Mouse (Mus musculus) kidney, adult 11 months (tissue): ENCODE data around the gene Glipr1.
"Not testable (repeated sequence)": the region's sequence is repeated elsewhere in the genome, so short reads cannot be mapped to it uniquely, and the experiment has no call there.

Experiments used
- DNase-seq: peaks from one replicate; pipeline ENCODE4 v3.0.0; 2022

Glipr1 gene

DNA sequence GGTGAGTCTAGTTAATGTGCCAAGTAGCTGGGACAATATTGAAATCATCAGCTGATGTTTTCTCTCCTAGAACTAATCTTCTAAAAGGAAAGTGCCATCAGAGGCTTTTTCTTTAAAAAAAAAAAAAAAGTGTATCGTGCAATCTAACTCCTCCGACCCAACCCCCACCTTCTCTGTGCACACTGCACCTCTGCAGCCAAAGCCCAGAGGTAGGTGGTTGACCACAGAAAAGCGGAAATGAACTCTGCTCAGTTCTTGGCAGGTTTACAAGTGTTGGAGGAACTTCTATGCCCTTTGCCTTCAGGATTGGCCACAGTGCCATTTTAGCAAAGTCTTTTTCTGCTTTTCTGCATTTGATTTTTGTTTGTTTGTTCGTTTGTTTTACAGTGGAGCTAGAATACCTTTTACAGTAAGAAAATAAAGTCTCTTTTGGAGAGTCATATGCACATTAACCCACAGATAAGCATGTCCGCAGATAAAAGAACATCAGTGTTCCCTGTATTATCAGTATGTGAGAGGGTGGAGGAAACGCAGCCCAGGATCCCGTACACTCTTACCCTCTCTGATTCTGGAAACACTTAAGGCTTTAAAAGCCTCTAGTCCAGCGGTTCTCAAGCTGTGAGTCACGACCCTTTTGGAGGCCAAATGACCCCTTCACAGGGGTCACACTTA lies at the start of gene Glipr1:
Gene Glipr1, minus strand, starts transcription at position 88 of the 672 bp plus-strand sequence.
- DNase-seq, result peak; percentile 52

GRCm38 (mm10) chr10:112051956-112052355 lies 49.5 kb upstream of the Glipr1 start:
- DNase-seq, result not testable (repeated sequence)

- DNase-seq, result no peak
Observed at GRCm38 (mm10) chr10:112051220-112051619, 48.8 kb upstream of the Glipr1 start.

GRCm38 (mm10) chr10:112044283-112044682 lies 41.9 kb upstream of the Glipr1 start:
- not testable (repeated sequence) for DNase-seq

GRCm38 (mm10) chr10:112043523-112043922 lies 41.1 kb upstream of the Glipr1 start:
- DNase-seq, result not testable (repeated sequence)

DNA sequence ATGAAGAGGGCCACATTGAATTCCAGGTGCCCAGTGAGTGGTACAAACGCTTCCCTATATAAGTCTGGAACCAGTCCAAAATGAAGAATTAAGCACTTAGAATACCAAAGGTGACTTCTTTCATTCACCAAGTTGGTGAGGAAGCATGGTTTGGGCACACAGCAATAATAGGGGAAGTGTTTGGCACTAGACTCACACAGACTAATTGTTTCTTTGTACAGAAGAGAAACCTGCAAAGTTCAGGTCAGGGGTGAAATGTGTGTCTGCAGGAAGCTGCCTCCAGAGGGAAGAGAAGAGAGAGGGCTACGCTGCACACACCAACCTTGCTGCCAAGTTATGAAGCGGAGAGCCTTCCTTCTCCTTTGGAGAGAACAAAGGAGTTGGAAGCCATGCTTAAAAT lies 26.3 kb upstream of the Glipr1 start:
- DNase-seq, result not testable (repeated sequence)

GRCm38 (mm10) chr10:112023585-112023984 lies 21.2 kb upstream of the Glipr1 start:
- no peak for DNase-seq

DNA sequence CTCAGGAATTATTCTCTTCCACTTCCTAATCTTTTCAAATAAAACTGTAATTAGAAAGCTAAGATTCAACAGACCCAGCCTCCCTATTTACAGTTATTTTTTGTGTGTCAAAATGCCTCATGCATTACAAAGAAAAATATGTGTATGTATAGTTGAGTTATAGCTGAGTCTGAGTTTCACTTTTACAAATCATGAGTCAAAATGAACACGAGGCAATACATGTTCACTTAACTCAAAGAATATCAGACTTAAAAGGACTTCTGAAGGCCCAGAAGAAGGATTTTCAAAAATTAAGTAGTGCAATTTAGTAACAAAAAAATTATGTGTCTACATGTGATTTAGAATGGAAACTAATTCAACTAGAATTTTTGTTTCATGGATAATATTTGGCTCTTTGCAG lies 7.1 kb upstream of the Glipr1 start:
- DNase-seq, result not testable (repeated sequence)

DNA sequence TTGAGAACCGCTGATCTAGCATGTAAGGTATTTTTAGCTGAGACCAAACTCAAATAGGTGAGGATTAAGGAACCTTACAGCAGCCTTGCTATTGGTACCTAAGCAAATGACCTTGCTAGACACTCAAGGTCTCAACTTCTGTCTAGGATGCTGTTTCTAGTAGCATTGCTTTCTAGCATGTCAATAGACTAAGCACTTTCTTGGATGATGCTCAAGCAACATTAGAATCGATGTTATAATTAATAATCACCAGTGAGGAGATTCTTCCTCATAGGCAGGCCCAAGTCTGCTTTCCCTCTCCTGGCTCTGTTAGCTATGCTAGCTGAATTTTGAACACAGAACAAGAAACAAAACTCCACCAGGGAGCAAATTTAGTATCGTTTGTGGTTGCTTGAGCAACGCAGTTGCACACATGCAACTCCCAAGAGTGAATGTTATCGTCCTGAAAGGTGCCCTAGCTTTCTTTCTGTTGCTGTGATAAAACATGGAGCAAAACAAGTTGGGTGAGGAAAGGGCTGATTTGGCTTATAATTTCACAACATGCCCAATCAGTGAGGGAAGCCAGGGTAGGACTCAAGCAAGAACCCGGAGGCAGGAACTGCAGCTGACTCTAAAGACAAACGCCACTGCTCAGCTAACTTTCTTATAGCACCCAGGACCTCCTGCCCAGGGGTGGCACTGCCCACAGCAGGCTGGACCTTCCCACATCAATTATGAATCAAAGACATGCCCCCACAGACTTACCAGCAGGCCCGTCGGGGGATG lies 493 bp downstream of the Glipr1 start:
- no peak for DNase-seq

DNA sequence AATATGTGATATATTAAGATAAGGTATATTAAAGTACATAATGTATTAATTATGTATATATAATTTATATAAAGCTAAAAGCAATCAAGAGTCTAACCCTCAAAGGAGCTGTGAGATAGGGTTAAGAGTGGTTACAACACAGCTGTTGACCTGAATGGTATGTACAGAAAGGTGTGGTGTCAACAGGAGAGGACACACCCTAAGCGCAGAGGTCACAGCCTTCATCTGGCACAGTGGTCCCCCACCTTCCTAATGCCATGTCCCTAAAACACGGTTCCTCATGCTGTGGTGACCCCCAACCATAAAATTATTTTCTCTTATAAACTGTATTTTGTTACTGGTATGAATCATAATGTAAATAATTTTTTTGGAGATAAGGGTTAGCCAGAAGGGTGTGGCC lies 1.1 kb downstream of the Glipr1 start:
- no peak for DNase-seq

- DNase-seq, result no peak
Observed at GRCm38 (mm10) chr10:112000568-112000967, 1.9 kb downstream of the Glipr1 start.

DNA sequence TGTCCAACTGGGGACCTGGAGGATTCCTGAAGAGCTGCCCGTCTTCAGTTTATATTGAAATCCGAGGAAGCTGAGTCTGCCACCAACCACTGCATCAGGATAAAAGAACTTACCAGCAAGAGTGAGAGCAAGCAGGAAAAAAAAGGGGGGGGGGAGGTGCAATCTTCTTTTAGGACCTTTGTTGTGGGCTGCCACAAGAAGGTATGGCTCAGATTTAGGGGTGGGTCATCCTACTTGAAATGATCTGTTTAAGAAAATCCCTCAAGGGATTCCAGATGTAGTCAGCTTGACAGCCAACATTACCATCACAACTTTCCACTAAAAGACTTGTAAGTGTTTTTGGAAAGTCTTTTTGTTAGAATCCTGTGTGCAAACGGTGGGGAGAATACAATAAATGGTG lies 2.7 kb downstream of the Glipr1 start:
- DNase-seq, result no peak

DNA sequence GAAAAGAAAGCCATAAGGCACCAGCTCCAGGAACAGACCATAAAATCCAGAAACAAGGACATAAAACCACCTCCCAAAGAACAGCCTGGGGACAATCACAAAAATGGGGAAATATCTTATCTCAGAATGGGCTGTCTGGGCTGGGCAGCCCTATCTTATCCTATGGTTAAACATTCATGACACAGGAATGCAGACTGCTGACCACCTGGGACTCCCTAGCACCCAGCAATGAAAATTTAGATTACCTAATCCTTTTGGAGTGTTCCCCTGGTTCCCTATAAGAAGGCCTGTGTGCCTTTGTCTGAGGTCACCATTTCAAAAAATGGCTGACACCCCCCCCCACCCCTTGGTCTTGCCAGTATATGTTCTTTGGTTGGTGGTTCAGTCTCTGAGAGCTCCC lies 4.8 kb downstream of the Glipr1 start:
- no peak for DNase-seq

GRCm38 (mm10) chr10:111996911-111997347 lies 5.5 kb downstream of the Glipr1 start:
- DNase-seq, result no peak

- no peak for DNase-seq
Observed at GRCm38 (mm10) chr10:111996549-111996904, 5.9 kb downstream of the Glipr1 start.

GRCm38 (mm10) chr10:111995803-111996548 lies 6.5 kb downstream of the Glipr1 start:
- no peak for DNase-seq

- no peak for DNase-seq
Observed at GRCm38 (mm10) chr10:111986453-111986852, 16.0 kb downstream of the Glipr1 start.

- DNase-seq, result no peak
Observed at GRCm38 (mm10) chr10:111983070-111983469, 19.4 kb downstream of the Glipr1 start.

GRCm38 (mm10) chr10:111977584-111977983 lies 24.8 kb downstream of the Glipr1 start:
- DNase-seq, result peak; percentile 46

GRCm38 (mm10) chr10:111972542-111973361 lies 29.7 kb downstream of the Glipr1 start, which contains the start of gene Krr1:
TSS of gene Krr1 (plus strand) at chr10:111972664.
- DNase-seq, result peak; percentile 90

GRCm38 (mm10) chr10:111971929-111972328 lies 30.5 kb downstream of the Glipr1 start:
- no peak for DNase-seq

DNA sequence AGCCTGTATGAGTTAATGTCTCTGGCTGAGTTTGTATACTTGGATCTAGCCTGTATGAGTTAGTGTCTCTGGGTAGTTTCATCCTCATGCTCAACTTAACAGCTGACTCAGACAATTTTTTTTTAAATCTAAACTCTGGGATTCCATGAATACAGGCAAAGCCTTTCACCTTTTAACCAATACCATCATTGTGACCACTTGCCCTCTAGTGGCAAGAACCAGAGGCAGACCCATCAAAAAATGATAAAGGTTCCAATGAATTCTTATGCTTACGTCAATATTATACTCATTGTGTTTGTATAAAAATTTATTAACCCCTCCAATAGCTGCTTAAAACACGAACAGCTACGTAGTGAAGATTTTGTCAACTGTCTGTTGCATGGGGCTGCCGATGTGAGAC lies 36.0 kb downstream of the Glipr1 start:
- no peak for DNase-seq

- no peak for DNase-seq
Observed at GRCm38 (mm10) chr10:111960459-111960858, 42.0 kb downstream of the Glipr1 start.
